Mouse (Mus musculus) urinary bladder, adult 2 months (tissue): Measurements from ENCODE around the gene Thnsl2. TPM values are rescaled to one million over a fixed set of nuclear protein-coding genes. Genes with fewer than 3 reads are reported as not detected.

Experiments used
- polyA plus RNA-seq: library from polyadenylated mRNA; depleted of rRNA; stranded (reverse); fragments of >200 nt; gene quantifications from 2 replicates; pipeline ENCODE4 v1.2.3, GENCODE M21; 2012; rRNA removed

Gene Thnsl2
- polyA plus RNA-seq, 1 experiment, result 10.5 TPM

Other genes starting within 250 kb of the Thnsl2 start
- gene Tex37, start 225.5 kb downstream of the Thnsl2 start, polyA plus RNA-seq, result not detected in 2 replicates
- gene Foxi3, start 187.9 kb downstream of the Thnsl2 start, polyA plus RNA-seq, result not detected in 2 replicates
- gene Fabp1, start 55.4 kb upstream of the Thnsl2 start, polyA plus RNA-seq, result 0.37 and 0.78 TPM in 2 replicates
- gene Krcc1, start 127.2 kb upstream of the Thnsl2 start, polyA plus RNA-seq, result 55.8 and 60.0 TPM in 2 replicates
- 0.22 TPM in 2 replicates for gene Smyd1, start 177.8 kb upstream of the Thnsl2 start, polyA plus RNA-seq
- gene Cd8b1, start 178.3 kb upstream of the Thnsl2 start, polyA plus RNA-seq, result 0.28 and 0.31 TPM in 2 replicates
- gene Cd8a, start 229.0 kb upstream of the Thnsl2 start, polyA plus RNA-seq, result 0.29 and 0.73 TPM in 2 replicates